Mouse (Mus musculus) MEL (cell line): ENCODE data around the gene Polr2l. TPM values are rescaled to one million over a fixed set of nuclear protein-coding genes. Genes with fewer than 3 reads are reported as not detected.
A peak's percentile ranks its signal among the peaks of the same experiment; 100 is the strongest.

ENCODE experiments used
- DNase-seq: peaks from one replicate; pipeline ENCODE4 v3.0.0; 2011; ENCODE audit warnings: low read depth, low spot score
- H3K27ac ChIP-seq: 2 replicates; pipeline ENCODE4 v1.5.1; 2012; ENCODE audit warnings: low read depth, mild to moderate bottlenecking, control low read depth, low read length, moderate library complexity; ENCODE audit not compliant: control insufficient read depth
- H3K27me3 ChIP-seq, 2 experiments: fragments of 150-350 bp in 1 of 2; sonication (generic) in 1 of 2; 2 replicates each; pipeline ENCODE4 v1.6.1; 2012; ENCODE audit warnings: low read length in 2 of 2, mild to moderate bottlenecking in 2 of 2, improper control_type of control experiment in 1 of 2, moderate library complexity in 1 of 2; ENCODE audit not compliant: insufficient read depth in 2 of 2, control insufficient read depth in 1 of 2
- H3K36me3 ChIP-seq, 2 experiments: 2 replicates each; pipeline ENCODE4 v1.6.1; 2012 to 2014; ENCODE audit warnings: low read length in 2 of 2, improper control_type of control experiment in 1 of 2, inconsistent platforms in 1 of 2, mild to moderate bottlenecking in 1 of 2; ENCODE audit not compliant: insufficient read depth in 2 of 2, control insufficient read depth in 1 of 2
- H3K4me1 ChIP-seq, 2 experiments: fragments of 150-350 bp in 1 of 2; sonication (generic) in 1 of 2; 2 replicates each; pipeline ENCODE4 v1.6.1; 2012; ENCODE audit warnings: low read length in 2 of 2, improper control_type of control experiment in 1 of 2, mild to moderate bottlenecking in 1 of 2; ENCODE audit not compliant: insufficient read depth in 2 of 2, control insufficient read depth in 1 of 2
- H3K4me3 ChIP-seq, 2 experiments: fragments of 150-350 bp in 1 of 2; sonication (generic) in 1 of 2; 2 replicates each; pipeline ENCODE4 v1.5.1; 2012; ENCODE audit warnings: low read depth in 2 of 2, low read length in 2 of 2, mild to moderate bottlenecking in 2 of 2, moderate library complexity in 2 of 2, control low read depth in 1 of 2, improper control_type of control experiment in 1 of 2; ENCODE audit not compliant: control insufficient read depth in 1 of 2, insufficient read depth in 1 of 2
- H3K79me2 ChIP-seq: 2 replicates; pipeline ENCODE4 v1.6.1; 2012; ENCODE audit warnings: mild to moderate bottlenecking, low read length, moderate library complexity; ENCODE audit not compliant: control insufficient read depth, poor library complexity, insufficient read depth
- H3K9ac ChIP-seq: 2 replicates; pipeline ENCODE4 v1.6.1; 2012; ENCODE audit warnings: low read depth, mild to moderate bottlenecking, control low read depth, low read length, moderate library complexity; ENCODE audit not compliant: control insufficient read depth, poor library complexity, severe bottlenecking
- H3K9me3 ChIP-seq: fragments of 150-350 bp; sonication (generic); replicated peaks from 2 replicates; pipeline ENCODE4 v1.6.1; 2012; ENCODE audit warnings: mild to moderate bottlenecking, low read length, improper control_type of control experiment, moderate library complexity; ENCODE audit not compliant: insufficient read depth
- CHD1 ChIP-seq: IDR thresholded peaks from 2 replicates; pipeline ENCODE4 v1.6.1; 2012; ENCODE audit warnings: low read depth, mild to moderate bottlenecking, inconsistent platforms, low read length, improper control_type of control experiment
- CTCF ChIP-seq, 3 experiments: IDR thresholded peaks in 2 of 3; conservative IDR thresholded peaks in 1 of 3; 2 replicates each; pipeline ENCODE4 v1.5.1; 2011 to 2012; ENCODE audit warnings: low read length in 3 of 3, low read depth in 2 of 3, mild to moderate bottlenecking in 2 of 3, improper control_type of control experiment in 1 of 3, inconsistent platforms in 1 of 3, mixed read lengths in 1 of 3, moderate library complexity in 1 of 3; ENCODE audit not compliant: control insufficient read depth in 1 of 3, insufficient read depth in 1 of 3, poor library complexity in 1 of 3, severe bottlenecking in 1 of 3
- ELF1 ChIP-seq: IDR thresholded peaks from 2 replicates; pipeline ENCODE4 v1.6.1; 2014; ENCODE audit warnings: low read depth, mild to moderate bottlenecking, inconsistent platforms, low read length, improper control_type of control experiment, moderate library complexity
- GABPA ChIP-seq: IDR thresholded peaks from 2 replicates; pipeline ENCODE4 v1.6.1; 2012; ENCODE audit warnings: low read depth, mild to moderate bottlenecking, inconsistent platforms, low read length, improper control_type of control experiment, moderate library complexity
- GATA1 ChIP-seq: IDR thresholded peaks from 2 replicates; pipeline ENCODE4 v1.6.1; 2011; ENCODE audit warnings: low read depth, low read length, improper control_type of control experiment
- HCFC1 ChIP-seq: IDR thresholded peaks from 2 replicates; pipeline ENCODE4 v1.6.1; 2012; ENCODE audit warnings: low read depth, mild to moderate bottlenecking, inconsistent platforms, low read length, improper control_type of control experiment, moderate library complexity
- KAT2A ChIP-seq: conservative IDR thresholded peaks from 2 replicates; pipeline ENCODE4 v1.6.1; 2012; ENCODE audit warnings: low read depth, low read length, improper control_type of control experiment, inconsistent platforms
- MAFK ChIP-seq: IDR thresholded peaks from 2 replicates; pipeline ENCODE4 v1.6.1; 2011; ENCODE audit warnings: low read depth, mild to moderate bottlenecking, low read length, improper control_type of control experiment, borderline replicate concordance
- MAX ChIP-seq: IDR thresholded peaks from 2 replicates; pipeline ENCODE4 v1.6.1; 2011; ENCODE audit warnings: low read length, improper control_type of control experiment
- MAZ ChIP-seq: IDR thresholded peaks from 2 replicates; pipeline ENCODE4 v1.6.1; 2012; ENCODE audit warnings: low read depth, mild to moderate bottlenecking, inconsistent platforms, low read length, improper control_type of control experiment
- MXI1 ChIP-seq: IDR thresholded peaks from 2 replicates; pipeline ENCODE4 v1.6.1; 2011; ENCODE audit warnings: mild to moderate bottlenecking, low read depth, low read length, improper control_type of control experiment
- NELFE ChIP-seq: IDR thresholded peaks from 2 replicates; pipeline ENCODE4 v1.6.1; 2011; ENCODE audit warnings: low read depth, low read length, improper control_type of control experiment
- POLR2A ChIP-seq, 2 experiments: IDR thresholded peaks; 2 replicates each; pipeline ENCODE4 v1.6.1; 2011 to 2012; ENCODE audit warnings: low read length in 2 of 2, mild to moderate bottlenecking in 2 of 2, control low read depth in 1 of 2, improper control_type of control experiment in 1 of 2, low read depth in 1 of 2, moderate library complexity in 1 of 2; ENCODE audit not compliant: control insufficient read depth in 1 of 2, insufficient read depth in 1 of 2, poor library complexity in 1 of 2
- POLR2AphosphoS2 ChIP-seq: IDR thresholded peaks from 2 replicates; pipeline ENCODE4 v1.6.1; 2011; ENCODE audit warnings: low read length, improper control_type of control experiment
- POLR2AphosphoS5 ChIP-seq: IDR thresholded peaks from 2 replicates; pipeline ENCODE4 v1.6.1; 2012; ENCODE audit warnings: low read depth, borderline replicate concordance, mild to moderate bottlenecking, inconsistent platforms, low read length, moderate library complexity, mixed read lengths
- RCOR1 ChIP-seq: IDR thresholded peaks from 2 replicates; pipeline ENCODE4 v1.6.1; 2012; ENCODE audit warnings: low read depth, mild to moderate bottlenecking, inconsistent platforms, low read length, improper control_type of control experiment
- SIN3A ChIP-seq: IDR thresholded peaks from 2 replicates; pipeline ENCODE4 v1.6.1; 2012; ENCODE audit warnings: low read length, improper control_type of control experiment, inconsistent platforms
- TAL1 ChIP-seq: IDR thresholded peaks from 2 replicates; pipeline ENCODE4 v1.6.1; 2012; ENCODE audit warnings: mild to moderate bottlenecking, inconsistent platforms, low read length, moderate library complexity, mixed read lengths
- TBP ChIP-seq: IDR thresholded peaks from 2 replicates; pipeline ENCODE4 v1.8.0; 2011; ENCODE audit warnings: low read depth, low read length, improper control_type of control experiment
- TCF12 ChIP-seq: IDR thresholded peaks from 2 replicates; pipeline ENCODE4 v1.6.1; 2014; ENCODE audit warnings: low read depth, mild to moderate bottlenecking, inconsistent platforms, low read length, improper control_type of control experiment, moderate library complexity
- UBTF ChIP-seq: IDR thresholded peaks from 2 replicates; pipeline ENCODE4 v1.6.1; 2012; ENCODE audit warnings: low read depth, mild to moderate bottlenecking, inconsistent platforms, low read length, improper control_type of control experiment, moderate library complexity, borderline replicate concordance; ENCODE audit not compliant: insufficient read depth
- USF1 ChIP-seq: IDR thresholded peaks from 2 replicates; pipeline ENCODE4 v1.6.1; 2014; ENCODE audit warnings: low read depth, mild to moderate bottlenecking, inconsistent platforms, low read length, improper control_type of control experiment, moderate library complexity
- USF2 ChIP-seq, 2 experiments: IDR thresholded peaks; 2 replicates each; pipeline ENCODE4 v1.6.1; 2011 to 2012; ENCODE audit warnings: improper control_type of control experiment in 2 of 2, low read length in 2 of 2, borderline replicate concordance in 1 of 2, inconsistent platforms in 1 of 2, low read depth in 1 of 2, mild to moderate bottlenecking in 1 of 2; ENCODE audit not compliant: insufficient read depth in 1 of 2
- ZC3H11A ChIP-seq: IDR thresholded peaks from 2 replicates; pipeline ENCODE4 v1.6.1; 2012; ENCODE audit warnings: low read depth, mild to moderate bottlenecking, inconsistent platforms, low read length, improper control_type of control experiment
- ZMIZ1 ChIP-seq: IDR thresholded peaks from 2 replicates; pipeline ENCODE4 v1.6.1; 2012; ENCODE audit warnings: low read depth, mild to moderate bottlenecking, inconsistent platforms, low read length, improper control_type of control experiment, moderate library complexity
- ZNF384 ChIP-seq: IDR thresholded peaks from 2 replicates; pipeline ENCODE4 v1.6.1; 2012; ENCODE audit warnings: low read depth, mild to moderate bottlenecking, inconsistent platforms, low read length, improper control_type of control experiment
- polyA plus RNA-seq, 2 experiments: library from polyadenylated mRNA; stranded (reverse) in 1 of 2; unstranded in 1 of 2; fragments of >175 nt in 1 of 2; fragments of >200 nt in 1 of 2; gene quantifications; 2 replicates each; pipeline versions ENCODE4 v1.2.1 to v1.2.4; 2012; ENCODE audit warnings: low replicate concordance in 2 of 2, low read depth in 1 of 2; ENCODE audit not compliant: insufficient read length in 2 of 2, insufficient read depth in 1 of 2, missing spikeins in 1 of 2
- total RNA-seq: library from RNA; depleted of rRNA; stranded (reverse); fragments of 300-350 nt; gene quantifications from 2 replicates; pipeline ENCODE4 v1.2.3, GENCODE M21; 2012; rRNA removed

The Polr2l gene
- 110 and 114 TPM in 2 replicates for total RNA-seq
- polyA plus RNA-seq, result 10 to 100 TPM in 1 of 2 experiments, not detected in 1; 82.4 TPM

GRCm38 (mm10) chr7:141475011-141475804 is at the start of gene Polr2l, which contains the start of gene Tspan4:
TSS of gene Polr2l (minus strand) at chr7:141475132.
TSS of gene Tspan4 (plus strand) at chr7:141475240.
- peaks cover 0 to 16% of the 10 kb centered on the region in 2 experiments; a peak in 2 of 4 replicates for H3K36me3 ChIP-seq
- DNase-seq, result peak; percentile 91
- H3K27ac ChIP-seq, result peak within 1 kb of the TSS; percentile 71
- no peaks in the 10 kb centered on the region for H3K9me3 ChIP-seq
- H3K9ac ChIP-seq, result peak within 1 kb of the TSS; percentile 98
- peaks cover 3 to 22% of the 10 kb centered on the region in 2 experiments; a peak in 3 of 4 replicates for H3K4me1 ChIP-seq
- H3K27me3 ChIP-seq, result no peaks in the 10 kb centered on the region
- H3K79me2 ChIP-seq, result peaks cover 51% of the 10 kb centered on the region
- TF ChIP-seq HCFC1 (peak; percentile 89), POLR2A (IDR thresholded peaks at IDR 0.05; ENCODE audit: control insufficient read depth in 1 of 2, insufficient read depth in 1 of 2, low read depth in 1 of 2, low read length in 2 of 2, poor library complexity in 1 of 2) (peak in 1 of 2 experiments; percentile 84; a peak in 3 of 4 replicates), MAFK (no peak), MXI1 (peak; percentile 100), TCF12 (peak; percentile 22; the same call in 1 of the 2 replicates), SIN3A (peak; percentile 98), NELFE (peak; percentile 82), MAX (peak; percentile 67), CHD1 (peak; percentile 99), TBP (peak; percentile 15; the same call in 1 of the 2 replicates), MAZ (0 out of 2 replicates have a peak, but pooled peaks have one; percentile 17), POLR2AphosphoS5 (no peak), CTCF (IDR thresholded peaks at IDR 0.05 in 2 of 3, conservative IDR thresholded peaks at IDR 0.05 in 1 of 3; ENCODE audit: control insufficient read depth in 1 of 3, insufficient read depth in 1 of 3, low read depth in 2 of 3, low read length in 3 of 3, poor library complexity in 1 of 3, severe bottlenecking in 1 of 3) (0 out of 6 replicates have a peak, but pooled peaks of 1 of the 3 experiments have one; percentile 17), KAT2A (no peak; the same call in 1 of the 2 replicates), ZC3H11A (no peak)
- H3K4me3 ChIP-seq, result peak within 1 kb of the TSS; percentile 95

- H3K27me3 ChIP-seq, result no peaks in the 10 kb centered on the region
- no peaks in the 10 kb centered on the region for H3K4me1 ChIP-seq
- H3K27ac ChIP-seq, result no peak overlapping the region
- no peak overlapping the region for H3K9ac ChIP-seq
- H3K36me3 ChIP-seq, result peaks cover 0 to 3% of the 10 kb centered on the region in 2 experiments; a peak in 2 of 4 replicates
- DNase-seq, result no peak
- no peaks in the 10 kb centered on the region for H3K79me2 ChIP-seq
- no peaks in the 10 kb centered on the region for H3K9me3 ChIP-seq
- no peak overlapping the region for H3K4me3 ChIP-seq
- no peak for TF ChIP-seq MAZ
- TF ChIP-seq GABPA, result no peak
- TF ChIP-seq GATA1, result no peak
- no peak for TF ChIP-seq MAX
- TF ChIP-seq RCOR1, result no peak
- no peak for TF ChIP-seq TCF12
- no peak for TF ChIP-seq USF1
- no peak for TF ChIP-seq TAL1
- TF ChIP-seq USF2 (IDR thresholded peaks at IDR 0.05; ENCODE audit: borderline replicate concordance in 1 of 2, insufficient read depth in 1 of 2, low read depth in 1 of 2, low read length in 2 of 2), result no peak
- TF ChIP-seq ZMIZ1, result no peak
- no peak for TF ChIP-seq ELF1
- no peak for TF ChIP-seq POLR2AphosphoS2
- TF ChIP-seq CTCF (IDR thresholded peaks at IDR 0.05 in 2 of 3, conservative IDR thresholded peaks at IDR 0.05 in 1 of 3; ENCODE audit: control insufficient read depth in 1 of 3, insufficient read depth in 1 of 3, low read depth in 2 of 3, low read length in 3 of 3, poor library complexity in 1 of 3, severe bottlenecking in 1 of 3), result no peak
- no peak for TF ChIP-seq UBTF
- TF ChIP-seq ZNF384, result no peak
- no peak for TF ChIP-seq KAT2A
- TF ChIP-seq, all 39 proteins: peak for 0
Measured at GRCm38 (mm10) chr7:141524271-141524670, 49.3 kb upstream of the Polr2l start.
